Mouse (Mus musculus): ENCODE data around the gene Ppp2r5d. TPM values are rescaled to one million over a fixed set of nuclear protein-coding genes. Genes with fewer than 3 reads are reported as not detected.
A peak's percentile ranks its signal among the peaks of the same experiment; 100 is the strongest.

Gene Ppp2r5d
- 10 to 100 TPM; 89.3 to 90.9 TPM for total RNA-seq (2021)
- long read RNA-seq, transcript Ppp2r5d-204 (15 exons, 3,038 nt), result minor isoform, 18 of 123 reads
- long read RNA-seq, transcript Ppp2r5d-201 (15 exons, 2,926 nt), result major isoform, 84 of 123 reads
- long read RNA-seq, partial matches to known transcripts, result 10 of 123 reads
- long read RNA-seq, other reads (novel, unspliced or antisense), result 10 of 123 reads

GRCm38 (mm10) chr17:46704887-46705835, at the start of gene Ppp2r5d:
Ppp2r5d (minus strand) TSS chr17:46705111.
- peak; percentile 97 to 98 for DNase-seq (ENCODE audit: low spot score in 2 of 2)

- peak; percentile 98 to 99 for DNase-seq (ENCODE audit: low spot score in 2 of 2)
Observed at GRCm38 (mm10) chr17:46751794-46752556, 47.1 kb upstream of the Ppp2r5d start, which contains the start of gene Cnpy3. Cnpy3 (minus strand) TSS chr17:46752214.

- DNase-seq (ENCODE audit: low spot score in 2 of 2), result no peak
Observed at GRCm38 (mm10) chr17:46751056-46751793, 46.3 kb upstream of the Ppp2r5d start.

- no peak for DNase-seq (ENCODE audit: low spot score in 2 of 2)
Observed at GRCm38 (mm10) chr17:46750580-46750979, 45.7 kb upstream of the Ppp2r5d start.

GRCm38 (mm10) chr17:46749282-46749681, 44.4 kb upstream of the Ppp2r5d start:
- no peak for DNase-seq (ENCODE audit: low spot score in 2 of 2)

GRCm38 (mm10) chr17:46747806-46748205, 42.9 kb upstream of the Ppp2r5d start:
- no peak for DNase-seq (ENCODE audit: low spot score in 2 of 2)

GRCm38 (mm10) chr17:46747234-46747633, 42.3 kb upstream of the Ppp2r5d start:
- DNase-seq (ENCODE audit: low spot score in 2 of 2), result no peak

- no peak for DNase-seq (ENCODE audit: low spot score in 2 of 2)
Observed at GRCm38 (mm10) chr17:46745506-46745905, 40.6 kb upstream of the Ppp2r5d start.

- DNase-seq (ENCODE audit: low spot score in 2 of 2), result no peak
Observed at GRCm38 (mm10) chr17:46742986-46743385, 38.1 kb upstream of the Ppp2r5d start.

- no peak for DNase-seq (ENCODE audit: low spot score in 2 of 2)
Observed at GRCm38 (mm10) chr17:46741305-46741704, 36.4 kb upstream of the Ppp2r5d start.

- DNase-seq (ENCODE audit: low spot score in 2 of 2), result peak in 1 of 2 experiments; percentile 32
Observed at GRCm38 (mm10) chr17:46736160-46736559, 31.2 kb upstream of the Ppp2r5d start.

GRCm38 (mm10) chr17:46735287-46735686, 30.4 kb upstream of the Ppp2r5d start:
- DNase-seq (ENCODE audit: low spot score in 2 of 2), result no peak

- DNase-seq (ENCODE audit: low spot score in 2 of 2), result no peak
Observed at GRCm38 (mm10) chr17:46734055-46734454, 29.1 kb upstream of the Ppp2r5d start.

GRCm38 (mm10) chr17:46728904-46729318, 24.0 kb upstream of the Ppp2r5d start, which contains the start of gene Gnmt:
Gnmt (minus strand) TSS chr17:46729168.
- no peak for DNase-seq (ENCODE audit: low spot score in 2 of 2)

GRCm38 (mm10) chr17:46728496-46728895, 23.6 kb upstream of the Ppp2r5d start:
- DNase-seq (ENCODE audit: low spot score in 2 of 2), result no peak

GRCm38 (mm10) chr17:46728021-46728420, 23.1 kb upstream of the Ppp2r5d start:
- DNase-seq (ENCODE audit: low spot score in 2 of 2), result no peak

- no peak for DNase-seq (ENCODE audit: low spot score in 2 of 2)
Observed at GRCm38 (mm10) chr17:46727271-46727670, 22.4 kb upstream of the Ppp2r5d start.

- DNase-seq (ENCODE audit: low spot score in 2 of 2), result no peak
Observed at GRCm38 (mm10) chr17:46725731-46726645, 21.1 kb upstream of the Ppp2r5d start.

- DNase-seq (ENCODE audit: low spot score in 2 of 2), result no peak
Observed at GRCm38 (mm10) chr17:46725273-46725672, 20.4 kb upstream of the Ppp2r5d start.

Measured in layer of hippocampus, adult 18-20 months (tissue).